8 mouse cellular contexts compared by ENCODE assay signal in genomic region chr4:98091901-98092472, GRCm38 (mm10).
DNase-seq lines count a peak whose midpoint lies in the region; ATAC-seq lines count a peak whose summit lies in the region.

No protein-coding gene starts in this region.

- H3K4me2 ChIP-seq in heart, embryonic 15.5 days, result no peak overlapping the region
- no peak overlapping the region for H3K4me2 ChIP-seq in midbrain, embryonic 14.5 days (ENCODE audit: low read length)
- no peak overlapping the region for H3K4me2 ChIP-seq in hindbrain, embryonic 12.5 days (replicated peaks)
- no peak overlapping the region for H3K4me2 ChIP-seq in neural tube, embryonic 15.5 days

- H3K27ac ChIP-seq in heart, embryonic 15.5 days, result peak overlapping the region; percentile 82
- H3K27ac ChIP-seq in midbrain, embryonic 10.5 days (replicated peaks), result peak overlapping the region; percentile 24; the same call in 1 of the 2 replicates
- H3K27ac ChIP-seq in midbrain, embryonic 14.5 days (replicated peaks; ENCODE audit: low read depth, low read length), result no peak overlapping the region
- H3K27ac ChIP-seq in hindbrain, embryonic 12.5 days, result peak overlapping the region; percentile 42; the same call in 1 of the 2 replicates
- H3K27ac ChIP-seq in neural tube, embryonic 15.5 days (replicated peaks), result peak overlapping the region; percentile 63

- H3K9ac ChIP-seq in heart, embryonic 15.5 days, result no peak overlapping the region
- H3K9ac ChIP-seq in midbrain, embryonic 14.5 days (replicated peaks; ENCODE audit: low read length), result no peak overlapping the region
- no peak overlapping the region for H3K9ac ChIP-seq in hindbrain, embryonic 12.5 days
- no peak overlapping the region for H3K9ac ChIP-seq in neural tube, embryonic 15.5 days (replicated peaks)

- H3K9me3 ChIP-seq in heart, embryonic 15.5 days (replicated peaks), result no peaks in the 10 kb centered on the region
- no peaks in the 10 kb centered on the region for H3K9me3 ChIP-seq in midbrain, embryonic 10.5 days (replicated peaks)
- H3K9me3 ChIP-seq in midbrain, embryonic 14.5 days (ENCODE audit: control insufficient read depth, low read length), result no peaks in the 10 kb centered on the region
- H3K9me3 ChIP-seq in hindbrain, embryonic 12.5 days (replicated peaks), result no peaks in the 10 kb centered on the region
- no peaks in the 10 kb centered on the region for H3K9me3 ChIP-seq in neural tube, embryonic 15.5 days (replicated peaks)

- no peaks in the 10 kb centered on the region for H3K36me3 ChIP-seq in heart, embryonic 15.5 days
- no peaks in the 10 kb centered on the region for H3K36me3 ChIP-seq in midbrain, embryonic 10.5 days
- no peaks in the 10 kb centered on the region for H3K36me3 ChIP-seq in midbrain, embryonic 14.5 days (ENCODE audit: control insufficient read depth, insufficient read depth, low read length)
- no peaks in the 10 kb centered on the region for H3K36me3 ChIP-seq in hindbrain, embryonic 12.5 days
- no peaks in the 10 kb centered on the region for H3K36me3 ChIP-seq in neural tube, embryonic 15.5 days

- H3K27me3 ChIP-seq in heart, embryonic 15.5 days, result no peaks in the 10 kb centered on the region
- H3K27me3 ChIP-seq in midbrain, embryonic 10.5 days (ENCODE audit: low read depth, poor library complexity, severe bottlenecking), result peaks cover 28% of the 10 kb centered on the region
- no peaks in the 10 kb centered on the region for H3K27me3 ChIP-seq in midbrain, embryonic 14.5 days (ENCODE audit: control insufficient read depth, insufficient read depth, low read length)
- no peaks in the 10 kb centered on the region for H3K27me3 ChIP-seq in hindbrain, embryonic 12.5 days
- H3K27me3 ChIP-seq in neural tube, embryonic 15.5 days (replicated peaks), result no peaks in the 10 kb centered on the region

- DNase-seq in heart, postnatal 36 days, result no peak
- no peak for DNase-seq in midbrain, embryonic 10.5 days (ENCODE audit: low spot score)
- DNase-seq in midbrain, embryonic 14.5 days, result no peak
- no peak for DNase-seq in c-Kit-positive CD71-positive TER-119-positive erythroid progenitor cells, embryonic 14.5 days (ENCODE audit: low spot score)

- 50% methylated on average over 5 of the region's 5 CpGs for WGBS in heart, embryonic 15.5 days
- WGBS in midbrain, embryonic 10.5 days, result 81% methylated on average over 5 of the region's 5 CpGs
- WGBS in midbrain, embryonic 14.5 days, result 94% methylated on average over 5 of the region's 5 CpGs
- 84% methylated on average over 5 of the region's 5 CpGs for WGBS in hindbrain, embryonic 12.5 days
- 87% methylated on average over 5 of the region's 5 CpGs for WGBS in neural tube, embryonic 15.5 days

- peaks cover 36% of the 10 kb centered on the region for H3K4me1 ChIP-seq in heart, embryonic 15.5 days (replicated peaks)
- H3K4me1 ChIP-seq in midbrain, embryonic 10.5 days, result peaks cover 23% of the 10 kb centered on the region
- peaks cover 9% of the 10 kb centered on the region for H3K4me1 ChIP-seq in midbrain, embryonic 14.5 days (ENCODE audit: control insufficient read depth, insufficient read depth, low read length)
- peaks cover 19% of the 10 kb centered on the region for H3K4me1 ChIP-seq in hindbrain, embryonic 12.5 days
- peaks cover 10% of the 10 kb centered on the region for H3K4me1 ChIP-seq in neural tube, embryonic 15.5 days

- H3K4me3 ChIP-seq in heart, embryonic 15.5 days, result no peak overlapping the region
- H3K4me3 ChIP-seq in midbrain, embryonic 10.5 days, result no peak overlapping the region
- H3K4me3 ChIP-seq in midbrain, embryonic 14.5 days (replicated peaks; ENCODE audit: low read depth, low read length), result no peak overlapping the region
- no peak overlapping the region for H3K4me3 ChIP-seq in hindbrain, embryonic 12.5 days
- H3K4me3 ChIP-seq in neural tube, embryonic 15.5 days (replicated peaks), result no peak overlapping the region

- 0 out of 2 replicates have a peak, but pooled peaks have one; percentile 8 for ATAC-seq in heart, embryonic 15.5 days (replicated peaks; ENCODE audit: insufficient number of reproducible peaks, insufficient read depth, low FRiP score, low read depth)
- no peak for ATAC-seq in midbrain, embryonic 14.5 days (ENCODE audit: low FRiP score, low TSS enrichment)
- no peak for ATAC-seq in hindbrain, embryonic 12.5 days (ENCODE audit: low FRiP score)
- no peak for ATAC-seq in neural tube, embryonic 15.5 days (ENCODE audit: low FRiP score)
- no peak for ATAC-seq in megakaryocyte-erythroid progenitor cell, adult 5-6 weeks (replicated peaks; ENCODE audit: low FRiP score, low TSS enrichment, poor library complexity, severe bottlenecking)

- intact Hi-C loops in heart, postnatal 36 days (cut with DNase I), result loop anchor here (2.0 to 5.0 kb wide), 3 partner anchors 15 to 315 kb away; partner anchors contain the start of gene E130114P18Rik
